Comparison of ENCODE assay signal across 10 mouse cellular contexts in genomic region chr11:87734346-87734745, GRCm38 (mm10). TPM values are rescaled to one million over a fixed set of nuclear protein-coding genes. Genes with fewer than 3 reads are reported as not detected.
A peak's percentile ranks its signal among the peaks of the same experiment; 100 is the strongest.
DNase-seq lines count a peak whose midpoint lies in the region; ATAC-seq and TF ChIP-seq lines count a peak whose summit lies in the region.
"Had no signal": no experiment of that assay in that cellular context is flagged by ENCODE, and none has a peak within 500 bp of the region (broad histone marks: within the 10 kb centered on the region; RNA-seq: fewer than 3 reads in every experiment).

No protein-coding gene starts in this region.

- no peaks in the 10 kb centered on the region for H3K4me1 ChIP-seq in kidney, postnatal 0 days (replicated peaks; ENCODE audit: insufficient read depth, low read length)
- H3K4me1 ChIP-seq in forebrain, embryonic 12.5 days = peaks cover 24% of the 10 kb centered on the region
- peaks cover 19% of the 10 kb centered on the region for H3K4me1 ChIP-seq in limb, embryonic 13.5 days

- H3K9ac ChIP-seq in kidney, postnatal 0 days (ENCODE audit: low read depth, low read length) = peak overlapping the region; percentile 38; the same call in 1 of the 2 replicates
- peak overlapping the region; percentile 44; the same call in 1 of the 2 replicates for H3K9ac ChIP-seq in forebrain, embryonic 12.5 days
- H3K9ac ChIP-seq in limb, embryonic 13.5 days = peak overlapping the region; percentile 51

- DNase-seq in kidney, postnatal 0 days (ENCODE audit: low spot score) = no peak
- DNase-seq in kidney, postnatal 14 days = no peak
- DNase-seq in splenic B cell, adult 2 months (ENCODE audit: low read depth, low spot score) = peak; percentile 53
- DNase-seq in cerebellum, adult 9-11 months = no peak
- DNase-seq in frontal cortex, postnatal 10 days (ENCODE audit: low spot score in 2 of 2) = no peak
- DNase-seq in urinary bladder, postnatal 4 days (ENCODE audit: low spot score in 2 of 2) = no peak
- DNase-seq: cerebellum, adult 8-10 months; kidney, adult 11 months had no signal

- 48% methylated on average over 5 of the region's 5 CpGs for WGBS in kidney, postnatal 0 days
- WGBS in forebrain, embryonic 12.5 days = 46% methylated on average over 5 of the region's 5 CpGs
- 58% methylated on average over 5 of the region's 5 CpGs for WGBS in limb, embryonic 13.5 days

- no peak overlapping the region for H3K27ac ChIP-seq in kidney, postnatal 0 days
- no peak overlapping the region for H3K27ac ChIP-seq in forebrain, embryonic 12.5 days
- no peak overlapping the region for H3K27ac ChIP-seq in limb, embryonic 13.5 days

- H3K27me3 ChIP-seq in kidney, postnatal 0 days (ENCODE audit: insufficient read depth, low read length) = no peaks in the 10 kb centered on the region
- peaks cover 25% of the 10 kb centered on the region for H3K27me3 ChIP-seq in forebrain, embryonic 12.5 days
- H3K27me3 ChIP-seq in limb, embryonic 13.5 days = no peaks in the 10 kb centered on the region
- H3K27me3 ChIP-seq in splenic B cell, adult 2 months (ENCODE audit: control insufficient read depth, insufficient read depth, low read length, poor library complexity, severe bottlenecking) = no peaks in the 10 kb centered on the region

- no peak overlapping the region for H3K4me3 ChIP-seq in kidney, postnatal 0 days (replicated peaks; ENCODE audit: low read depth, low read length)
- H3K4me3 ChIP-seq in forebrain, embryonic 12.5 days (replicated peaks) = peak overlapping the region; percentile 17; the same call in 1 of the 2 replicates
- H3K4me3 ChIP-seq in limb, embryonic 13.5 days = no peak overlapping the region

- H3K4me2 ChIP-seq in kidney, postnatal 0 days (ENCODE audit: low read length) = peak overlapping the region; percentile 23
- peak overlapping the region; percentile 42 for H3K4me2 ChIP-seq in forebrain, embryonic 12.5 days
- peak overlapping the region; percentile 44 for H3K4me2 ChIP-seq in limb, embryonic 13.5 days (replicated peaks)

- no peaks in the 10 kb centered on the region for H3K36me3 ChIP-seq in kidney, postnatal 0 days (ENCODE audit: insufficient read depth, low read length)
- peaks cover 2% of the 10 kb centered on the region; the same call in 1 of the 2 replicates for H3K36me3 ChIP-seq in forebrain, embryonic 12.5 days (replicated peaks)
- peaks cover 2% of the 10 kb centered on the region for H3K36me3 ChIP-seq in limb, embryonic 13.5 days
- H3K36me3 ChIP-seq in splenic B cell, adult 2 months (ENCODE audit: control insufficient read depth, insufficient read depth, low read length, poor library complexity, severe bottlenecking) = no peaks in the 10 kb centered on the region

- TF ChIP-seq CTCF in kidney, postnatal 0 days (IDR thresholded peaks at IDR 0.05; ENCODE audit: low read depth) = no peak

- no peak for ATAC-seq in kidney, postnatal 0 days (replicated peaks; ENCODE audit: low FRiP score, low read depth)
- no peak for ATAC-seq in forebrain, embryonic 12.5 days (ENCODE audit: low FRiP score)
- ATAC-seq in limb, embryonic 13.5 days (ENCODE audit: low FRiP score, low read depth) = no peak

- H3K9me3 ChIP-seq in kidney, postnatal 0 days (replicated peaks; ENCODE audit: low read length) = no peaks in the 10 kb centered on the region
- no peaks in the 10 kb centered on the region for H3K9me3 ChIP-seq in forebrain, embryonic 12.5 days
- H3K9me3 ChIP-seq in limb, embryonic 13.5 days = no peaks in the 10 kb centered on the region

RNA-seq across cellular contexts. Expression of gene Supt4a, which starts 3.0 kb away (rescaled TPM):
- polyA plus RNA-seq in kidney, postnatal 0 days (2015; fragmentation: Nextera tagmentation; extraction: Ambion mirVana) = 165 and 171 TPM in 2 replicates
- polyA plus RNA-seq in forebrain, embryonic 12.5 days (2016; fragmentation: Nextera tagmentation; extraction: Ambion mirVana) = 118 and 137 TPM in 2 replicates
- 159 and 167 TPM in 2 replicates for polyA plus RNA-seq in limb, embryonic 13.5 days (2015; fragmentation: Nextera tagmentation; extraction: Ambion mirVana)

RNA-seq across cellular contexts. Expression of gene Tspoap1, which starts 26.0 kb away (rescaled TPM):
- polyA plus RNA-seq in kidney, postnatal 0 days (2015; fragmentation: Nextera tagmentation; extraction: Ambion mirVana) = 1.9 and 2.5 TPM in 2 replicates
- polyA plus RNA-seq in forebrain, embryonic 12.5 days (2016; fragmentation: Nextera tagmentation; extraction: Ambion mirVana) = 33.0 and 35.1 TPM in 2 replicates
- polyA plus RNA-seq in limb, embryonic 13.5 days (2015; fragmentation: Nextera tagmentation; extraction: Ambion mirVana) = 2.3 and 2.7 TPM in 2 replicates

RNA-seq across cellular contexts. Expression of gene Mpo, which starts 59.0 kb away (rescaled TPM):
- polyA plus RNA-seq in kidney, postnatal 0 days (2015; fragmentation: Nextera tagmentation; extraction: Ambion mirVana) = 0.12 and 0.52 TPM in 2 replicates
- 0.92 and 1.1 TPM in 2 replicates for polyA plus RNA-seq in forebrain, embryonic 12.5 days (2016; fragmentation: Nextera tagmentation; extraction: Ambion mirVana)
- 1.0 and 2.1 TPM in 2 replicates for polyA plus RNA-seq in limb, embryonic 13.5 days (2015; fragmentation: Nextera tagmentation; extraction: Ambion mirVana)
